Mouse (Mus musculus): ENCODE measurements around the gene Ncoa7. TPM values are rescaled to one million over a fixed set of nuclear protein-coding genes. Genes with fewer than 3 reads are reported as not detected.
A peak's percentile ranks its signal among the peaks of the same experiment; 100 is the strongest.

The Ncoa7 gene
- polyA plus RNA-seq, 1 experiment from 2014 or later: 6.4 TPM

DNA sequence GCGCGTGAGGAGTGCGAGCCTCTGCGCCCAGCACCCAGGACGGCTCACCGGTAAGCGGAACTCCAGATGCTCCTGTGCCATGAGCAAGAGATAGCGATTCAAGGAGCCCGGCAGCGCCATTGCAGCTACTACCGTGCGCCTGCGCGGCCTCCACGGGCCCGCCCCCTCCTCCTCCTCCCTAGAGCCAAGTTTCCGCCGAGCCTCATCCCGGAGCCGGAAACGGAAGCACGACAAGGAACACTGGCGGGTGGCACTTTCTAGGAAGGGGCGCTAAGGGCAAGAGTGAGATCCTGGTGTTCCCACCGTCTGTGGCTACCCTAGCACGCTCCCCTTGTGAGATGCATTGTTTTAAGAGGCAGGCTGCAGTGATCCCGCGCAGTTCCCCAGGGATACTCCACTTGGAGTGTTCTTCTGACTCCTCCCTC is 202.6 kb downstream of the Ncoa7 start, which contains the start of gene Trmt11:
TSS of gene Trmt11 (minus strand) at position 208 of the 425 bp plus-strand sequence.
- H3K4me3 ChIP-seq (ENCODE audit: low read depth, low read length): peak within 1 kb of the TSS; percentile 78
- peak within 1 kb of the TSS; percentile 85 for H3K9ac ChIP-seq (ENCODE audit: low read length)
- DNase-seq (ENCODE audit: low spot score, missing footprints) (peak; percentile 97), ATAC-seq (ENCODE audit: low FRiP score) (peak; percentile 96)
- peaks cover 3% of the 10 kb centered on the region; the same call in 1 of the 2 replicates for H3K36me3 ChIP-seq (ENCODE audit: control insufficient read depth, insufficient read depth, low read length)
- peak within 1 kb of the TSS; percentile 62 for H3K4me2 ChIP-seq
- no peaks in the 10 kb centered on the region for H3K9me3 ChIP-seq (ENCODE audit: control insufficient read depth, low read length)
- under 1% methylated on average over 27 of the region's 28 CpGs for WGBS
- no peaks in the 10 kb centered on the region for H3K27me3 ChIP-seq (ENCODE audit: control insufficient read depth, insufficient read depth, low read length)
- peak within 1 kb of the TSS; percentile 66 for H3K27ac ChIP-seq (ENCODE audit: low read depth, low read length)
- H3K4me1 ChIP-seq (ENCODE audit: control insufficient read depth, insufficient read depth, low read length): peaks cover 3% of the 10 kb centered on the region; the same call in 1 of the 2 replicates

DNA sequence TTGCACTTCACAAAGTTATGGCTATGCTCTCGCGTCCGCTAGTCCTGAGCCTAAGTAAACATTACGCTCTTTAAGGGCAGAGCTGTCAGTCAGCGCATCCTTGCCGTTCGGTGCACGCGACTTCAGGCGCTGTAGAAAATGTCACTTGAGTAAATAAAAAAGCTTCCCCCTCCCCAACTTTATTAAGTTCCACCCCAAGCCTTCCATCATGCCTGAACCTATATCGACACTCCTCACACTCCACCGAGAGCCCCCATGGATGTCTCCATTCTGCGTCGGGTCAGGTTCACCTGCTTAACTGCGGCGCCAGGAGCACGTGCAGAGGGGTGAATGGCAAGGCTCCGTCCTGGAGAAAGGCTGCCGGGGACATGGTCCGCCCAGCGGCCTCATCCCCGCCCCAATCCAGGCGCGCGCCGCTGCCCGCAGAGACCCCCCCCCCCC is 203.0 kb downstream of the Ncoa7 start:
- peak; percentile 91 for ATAC-seq (ENCODE audit: low FRiP score)
- H3K4me3 ChIP-seq (ENCODE audit: low read depth, low read length): peak overlapping the region; percentile 78
- H3K9me3 ChIP-seq (ENCODE audit: control insufficient read depth, low read length): no peaks in the 10 kb centered on the region
- no peaks in the 10 kb centered on the region for H3K27me3 ChIP-seq (ENCODE audit: control insufficient read depth, insufficient read depth, low read length)
- WGBS: under 1% methylated on average over 27 of the region's 27 CpGs
- H3K4me2 ChIP-seq: peak overlapping the region; percentile 62
- peak; percentile 96 for DNase-seq (ENCODE audit: low spot score, missing footprints)
- H3K9ac ChIP-seq (ENCODE audit: low read length): peak overlapping the region; percentile 85
- H3K4me1 ChIP-seq (ENCODE audit: control insufficient read depth, insufficient read depth, low read length): peaks cover 3% of the 10 kb centered on the region; the same call in 1 of the 2 replicates
- peak overlapping the region; percentile 66 for H3K27ac ChIP-seq (ENCODE audit: low read depth, low read length)
- H3K36me3 ChIP-seq (ENCODE audit: control insufficient read depth, insufficient read depth, low read length): peaks cover 3% of the 10 kb centered on the region; the same call in 1 of the 2 replicates

DNA sequence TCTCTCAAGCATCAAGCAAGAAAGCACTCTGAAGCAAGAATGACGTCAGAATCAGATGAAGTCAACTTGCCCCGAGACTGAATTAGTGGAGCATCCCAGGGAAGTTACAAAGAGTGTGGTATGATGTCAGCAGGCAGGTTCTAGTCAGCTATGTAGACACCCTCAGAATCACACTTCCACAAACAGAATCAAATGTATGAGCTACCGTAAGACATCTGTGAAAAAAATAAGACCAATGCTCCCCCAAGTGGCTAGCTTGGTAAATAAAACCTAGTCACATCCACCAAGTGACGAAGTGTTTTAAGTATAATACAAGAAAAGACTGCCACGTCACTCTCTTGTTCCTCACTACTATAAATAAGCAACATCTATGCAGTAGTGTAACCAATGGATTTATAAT is 216.1 kb downstream of the Ncoa7 start:
- 83% methylated on average over 5 of the region's 5 CpGs for WGBS
- Histone ChIP-seq H3K4me3 (ENCODE audit: low read depth, low read length) (no peak overlapping the region), H3K9me3 (ENCODE audit: control insufficient read depth, low read length) (no peaks in the 10 kb centered on the region), H3K9ac (ENCODE audit: low read length) (no peak overlapping the region), H3K27me3 (ENCODE audit: control insufficient read depth, insufficient read depth, low read length) (no peaks in the 10 kb centered on the region), H3K4me1 (ENCODE audit: control insufficient read depth, insufficient read depth, low read length) (no peaks in the 10 kb centered on the region), H3K4me2 (no peak overlapping the region), H3K27ac (ENCODE audit: low read depth, low read length) (no peak overlapping the region), H3K36me3 (ENCODE audit: control insufficient read depth, insufficient read depth, low read length) (no peaks in the 10 kb centered on the region; the same call in 1 of the 2 replicates)
- DNase-seq (ENCODE audit: low spot score, missing footprints) (no peak), ATAC-seq (ENCODE audit: low FRiP score) (no peak)

DNA sequence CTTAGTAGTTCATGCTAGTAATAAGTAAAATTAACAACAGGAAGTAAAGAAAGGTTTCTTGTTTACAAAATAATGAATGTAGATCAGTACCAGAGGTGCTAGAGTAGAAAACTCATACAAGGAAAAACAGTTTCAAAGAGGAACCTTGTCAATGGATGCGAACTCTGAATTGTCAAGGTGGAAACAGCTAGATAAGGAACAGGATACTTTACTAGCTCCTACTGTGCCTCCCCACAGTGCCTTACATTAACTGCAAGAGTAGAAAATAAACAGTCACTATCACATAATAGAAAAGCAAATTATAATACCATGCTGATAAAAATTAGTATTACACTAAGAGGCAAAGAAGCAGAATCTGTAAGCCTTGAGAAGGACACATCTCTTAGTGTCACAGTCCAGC is 217.4 kb downstream of the Ncoa7 start:
- DNase-seq (ENCODE audit: low spot score, missing footprints) (no peak), ATAC-seq (ENCODE audit: low FRiP score) (no peak)
- Histone ChIP-seq H3K4me1 (ENCODE audit: control insufficient read depth, insufficient read depth, low read length) (no peaks in the 10 kb centered on the region), H3K36me3 (ENCODE audit: control insufficient read depth, insufficient read depth, low read length) (no peaks in the 10 kb centered on the region; the same call in 1 of the 2 replicates), H3K9ac (ENCODE audit: low read length) (no peak overlapping the region), H3K27me3 (ENCODE audit: control insufficient read depth, insufficient read depth, low read length) (no peaks in the 10 kb centered on the region), H3K27ac (ENCODE audit: low read depth, low read length) (no peak overlapping the region), H3K9me3 (ENCODE audit: control insufficient read depth, low read length) (no peaks in the 10 kb centered on the region), H3K4me2 (no peak overlapping the region), H3K4me3 (ENCODE audit: low read depth, low read length) (no peak overlapping the region)
- 89% methylated on average over 1 of the region's 1 CpGs for WGBS

Other genes with a start within 250 kb of the Ncoa7 start
- 27.8 and 28.6 TPM in 2 replicates for gene Trmt11, start 202.6 kb downstream of the Ncoa7 start, polyA plus RNA-seq (2014; fragmentation: Nextera tagmentation; extraction: Ambion mirVana)
- 19.4 and 20.8 TPM in 2 replicates for gene Hint3, start 173.7 kb downstream of the Ncoa7 start, polyA plus RNA-seq (2014; fragmentation: Nextera tagmentation; extraction: Ambion mirVana)
- gene Hey2, start 39.5 kb upstream of the Ncoa7 start, polyA plus RNA-seq (2014; fragmentation: Nextera tagmentation; extraction: Ambion mirVana): 2.8 and 4.0 TPM in 2 replicates